Mouse (Mus musculus) myocyte (in vitro differentiated cells): Measurements from ENCODE around the gene Prr3.

ENCODE experiments used
- E2F4 ChIP-seq: IDR thresholded peaks from one replicate; pipeline ENCODE4 v1.6.1; 2011; ENCODE audit warnings: mild to moderate bottlenecking, control low read depth, moderate library complexity; ENCODE audit not compliant: insufficient read depth
- MAX ChIP-seq: IDR thresholded peaks from one replicate; pipeline ENCODE4 v1.6.1; 2011; ENCODE audit warnings: low read depth, mild to moderate bottlenecking, control low read depth
- MYOG ChIP-seq, 3 experiments: IDR thresholded peaks; one replicate each; pipeline ENCODE4 v1.6.1; 2011; ENCODE audit warnings: control low read depth in 2 of 3, low read depth in 2 of 3, mild to moderate bottlenecking in 2 of 3; ENCODE audit not compliant: insufficient read length in 2 of 3, control insufficient read depth in 1 of 3, insufficient read depth in 1 of 3
- POLR2A ChIP-seq: IDR thresholded peaks from one replicate; pipeline ENCODE4 v1.6.1; 2011; ENCODE audit warnings: low read depth, mild to moderate bottlenecking, control low read depth, moderate library complexity; ENCODE audit not compliant: insufficient read length
- TCF12 ChIP-seq: IDR thresholded peaks from one replicate; pipeline ENCODE4 v1.6.1; 2011; ENCODE audit warnings: mild to moderate bottlenecking, control low read depth; ENCODE audit not compliant: poor library complexity, insufficient read depth, severe bottlenecking
- TCF3 ChIP-seq: IDR thresholded peaks from one replicate; pipeline ENCODE4 v1.6.1; 2011; ENCODE audit warnings: low read depth, control low read depth; ENCODE audit not compliant: insufficient read length
- USF1 ChIP-seq: IDR thresholded peaks from one replicate; pipeline ENCODE4 v1.6.1; 2011; ENCODE audit warnings: low read depth, mild to moderate bottlenecking, control low read depth, moderate library complexity

DNA sequence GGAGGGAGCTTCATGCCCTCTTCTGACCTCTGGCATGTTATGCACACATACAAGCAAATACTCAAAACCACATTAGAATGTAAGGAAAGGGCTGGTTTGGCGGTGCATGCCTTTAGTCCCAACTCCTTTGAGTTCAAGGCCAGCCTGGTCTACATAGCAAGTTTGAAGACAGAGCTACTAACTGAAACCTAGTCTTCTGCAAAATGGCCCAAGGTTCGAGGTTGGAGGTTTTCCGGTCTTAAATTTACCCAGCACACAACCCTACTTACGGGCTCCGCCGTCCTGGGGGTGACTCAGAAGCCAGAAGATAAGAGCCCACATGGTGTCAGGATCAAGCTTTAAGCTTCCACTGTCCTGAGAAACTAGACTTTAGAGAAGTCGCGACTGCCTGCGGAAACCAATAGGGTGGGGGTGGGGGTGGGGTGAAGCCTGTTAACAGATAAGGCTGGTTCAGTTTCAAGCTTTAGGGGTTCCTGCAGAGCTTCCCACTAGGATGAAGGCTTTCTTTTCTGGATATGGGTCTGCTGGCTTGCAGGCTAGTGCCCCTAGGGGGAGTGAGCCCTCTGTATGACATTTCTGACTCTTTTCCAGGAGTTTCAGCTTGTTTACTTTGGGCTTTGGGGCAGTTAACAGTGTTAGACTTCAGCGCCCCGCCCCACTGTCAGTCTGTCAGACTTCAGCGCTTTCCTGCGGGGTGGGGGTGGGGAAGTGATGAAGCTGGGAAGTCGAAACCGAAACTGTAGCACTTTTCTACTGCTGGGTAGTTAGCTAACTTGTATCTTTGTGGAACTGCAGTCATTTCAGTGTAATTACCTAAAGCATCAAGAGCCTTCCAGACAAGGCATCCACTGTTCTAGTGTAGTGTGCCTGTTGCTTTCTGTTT, 40.4 kb upstream of the Prr3 start, which contains the start of gene H2-T24:
- TF ChIP-seq POLR2A (no peak), TCF12 (no peak), E2F4 (no peak), MAX (no peak), MYOG (IDR thresholded peaks at IDR 0.05; ENCODE audit: control insufficient read depth in 1 of 3, insufficient read depth in 1 of 3, insufficient read length in 2 of 3, low read depth in 2 of 3) (no peak), TCF3 (no peak), USF1 (no peak)
